Mouse (Mus musculus) testis, adult 2 months (tissue): ENCODE measurements around the gene Gucy2f. TPM values are rescaled to one million over a fixed set of nuclear protein-coding genes. Genes with fewer than 3 reads are reported as not detected.

Experiments
- H3K27ac ChIP-seq: fragments of 200-500 bp; 2 replicates; pipeline ENCODE4 v1.5.1; 2012; ENCODE audit warnings: low read depth, low read length; ENCODE audit not compliant: control insufficient read depth, insufficient read depth
- H3K27me3 ChIP-seq: fragments of 200-500 bp; 2 replicates; pipeline ENCODE4 v1.6.1; 2012; ENCODE audit warnings: mild to moderate bottlenecking, low read length, moderate library complexity; ENCODE audit not compliant: control insufficient read depth, insufficient read depth
- H3K36me3 ChIP-seq: fragments of 200-500 bp; 2 replicates; pipeline ENCODE4 v1.6.1; 2012; ENCODE audit warnings: mild to moderate bottlenecking, low read length; ENCODE audit not compliant: control insufficient read depth, insufficient read depth
- H3K4me1 ChIP-seq: fragments of 200-500 bp; 2 replicates; pipeline ENCODE4 v1.6.1; 2012; ENCODE audit warnings: low read length; ENCODE audit not compliant: control insufficient read depth, insufficient read depth
- H3K4me3 ChIP-seq: fragments of 200-500 bp; 2 replicates; pipeline ENCODE4 v1.5.1; 2012; ENCODE audit warnings: low read depth, mild to moderate bottlenecking, low read length, moderate library complexity, mixed read lengths; ENCODE audit not compliant: control insufficient read depth
- CTCF ChIP-seq: fragments of 200-500 bp; IDR thresholded peaks from 2 replicates; pipeline ENCODE4 v1.5.1; 2012; ENCODE audit warnings: low read depth, mild to moderate bottlenecking, inconsistent platforms, low read length, moderate library complexity; ENCODE audit not compliant: control insufficient read depth, insufficient read depth, insufficient replicate concordance
- POLR2A ChIP-seq: fragments of 200-500 bp; IDR thresholded peaks from 2 replicates; pipeline ENCODE4 v1.6.1; 2012; ENCODE audit warnings: low read depth, mild to moderate bottlenecking, inconsistent platforms, low read length, moderate library complexity; ENCODE audit not compliant: control insufficient read depth
- polyA plus RNA-seq: library from polyadenylated mRNA; depleted of rRNA; stranded (reverse); fragments of >200 nt; gene quantifications from 2 replicates; pipeline ENCODE4 v1.2.3, GENCODE M21; 2012

The Gucy2f gene
- polyA plus RNA-seq, 1 experiment = 0.02 TPM

DNA sequence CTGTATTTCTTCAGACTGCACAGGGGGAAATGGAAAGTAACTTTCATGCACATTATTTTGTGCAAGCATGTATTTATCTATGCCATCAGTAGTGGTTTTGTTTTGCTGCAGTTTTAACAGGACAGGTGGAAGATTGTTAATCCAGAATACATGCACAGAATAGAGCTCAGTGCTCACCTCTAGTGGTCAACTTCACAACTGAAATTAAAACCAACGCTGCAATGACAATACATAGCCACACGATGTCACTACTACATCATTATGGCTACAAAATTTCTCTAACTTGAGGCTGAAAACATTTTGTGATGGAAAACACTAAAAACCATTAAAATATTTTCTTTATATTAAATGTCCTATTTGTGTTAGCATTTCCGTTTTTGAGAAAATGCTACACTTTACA lies 3.6 kb upstream of the Gucy2f start:
- no peaks in the 10 kb centered on the region for H3K36me3 ChIP-seq
- TF ChIP-seq POLR2A (no peak), CTCF (peak; percentile 2; the same call in 1 of the 2 replicates)
- H3K27ac ChIP-seq = no peak overlapping the region
- H3K4me3 ChIP-seq = no peak overlapping the region
- no peaks in the 10 kb centered on the region for H3K4me1 ChIP-seq
- no peaks in the 10 kb centered on the region for H3K27me3 ChIP-seq

DNA sequence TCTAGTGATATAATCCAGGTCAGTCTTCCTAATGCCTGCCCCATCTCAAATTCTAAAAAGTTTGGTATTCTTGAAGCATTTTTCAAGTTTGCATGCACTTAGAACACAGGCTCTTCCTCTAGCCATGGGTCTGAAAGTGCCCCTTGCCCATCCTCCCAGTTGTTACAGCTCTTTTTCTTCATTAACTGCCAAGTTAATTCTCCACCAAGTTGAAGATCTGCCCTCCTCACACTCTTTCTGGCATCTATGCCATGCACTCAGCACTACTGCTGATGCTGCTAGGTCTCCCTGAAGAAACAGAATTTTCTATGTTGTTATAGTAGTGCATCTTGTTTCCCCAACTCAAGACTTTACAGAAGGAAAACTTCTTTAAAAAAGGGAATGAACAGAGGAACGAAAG lies 1.2 kb downstream of the Gucy2f start:
- no peak overlapping the region for H3K27ac ChIP-seq
- no peaks in the 10 kb centered on the region for H3K27me3 ChIP-seq
- H3K4me3 ChIP-seq = no peak overlapping the region
- H3K4me1 ChIP-seq = no peaks in the 10 kb centered on the region
- no peak for TF ChIP-seq CTCF
- no peak for TF ChIP-seq POLR2A
- H3K36me3 ChIP-seq = no peaks in the 10 kb centered on the region

DNA sequence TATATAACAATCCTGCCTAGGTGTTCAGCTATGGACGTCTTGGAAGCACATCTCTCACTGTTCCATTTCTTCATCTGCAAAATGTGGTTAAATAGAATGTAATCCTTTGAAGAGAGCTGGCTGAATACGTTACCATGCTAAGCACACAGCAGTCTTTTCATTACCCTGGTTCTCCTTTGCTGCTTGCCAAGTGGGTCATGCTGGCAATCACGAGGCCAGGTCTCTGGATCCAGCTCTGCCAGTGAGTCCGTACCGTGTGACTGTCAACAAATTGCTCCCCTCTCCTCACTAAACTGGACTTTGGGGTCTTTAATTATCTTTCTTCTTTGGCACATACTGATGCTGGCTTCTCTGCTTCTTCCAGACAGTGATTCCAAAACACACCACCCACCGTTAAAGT lies 2.3 kb downstream of the Gucy2f start:
- Histone ChIP-seq H3K27me3 (no peaks in the 10 kb centered on the region), H3K4me1 (no peaks in the 10 kb centered on the region), H3K36me3 (no peaks in the 10 kb centered on the region), H3K4me3 (no peak overlapping the region), H3K27ac (no peak overlapping the region)
- TF ChIP-seq CTCF = no peak
- TF ChIP-seq POLR2A = no peak

DNA sequence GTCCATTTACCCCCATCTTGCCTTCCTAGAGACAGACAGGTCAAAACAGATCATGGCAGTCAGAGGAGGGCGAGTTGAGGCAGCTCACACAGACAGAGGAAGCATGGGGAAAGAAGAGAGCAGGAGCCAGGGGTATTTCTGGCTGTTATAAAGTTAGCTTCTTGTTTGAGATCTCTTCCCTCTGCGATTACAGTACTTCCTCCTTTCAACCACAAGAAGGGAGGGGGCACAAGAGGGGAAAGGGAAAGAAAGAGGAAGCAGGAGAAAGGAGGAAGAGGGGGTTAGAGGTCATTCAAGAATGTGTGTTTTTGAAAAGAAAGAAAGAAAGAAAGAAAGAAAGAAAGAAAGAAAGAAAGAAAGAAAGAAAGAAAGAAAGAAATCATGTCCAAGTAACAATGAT lies 6.4 kb downstream of the Gucy2f start:
- H3K4me1 ChIP-seq = no peaks in the 10 kb centered on the region
- no peak overlapping the region for H3K27ac ChIP-seq
- H3K4me3 ChIP-seq = no peak overlapping the region
- H3K27me3 ChIP-seq = no peaks in the 10 kb centered on the region
- H3K36me3 ChIP-seq = no peaks in the 10 kb centered on the region
- TF ChIP-seq POLR2A = no peak
- no peak for TF ChIP-seq CTCF

DNA sequence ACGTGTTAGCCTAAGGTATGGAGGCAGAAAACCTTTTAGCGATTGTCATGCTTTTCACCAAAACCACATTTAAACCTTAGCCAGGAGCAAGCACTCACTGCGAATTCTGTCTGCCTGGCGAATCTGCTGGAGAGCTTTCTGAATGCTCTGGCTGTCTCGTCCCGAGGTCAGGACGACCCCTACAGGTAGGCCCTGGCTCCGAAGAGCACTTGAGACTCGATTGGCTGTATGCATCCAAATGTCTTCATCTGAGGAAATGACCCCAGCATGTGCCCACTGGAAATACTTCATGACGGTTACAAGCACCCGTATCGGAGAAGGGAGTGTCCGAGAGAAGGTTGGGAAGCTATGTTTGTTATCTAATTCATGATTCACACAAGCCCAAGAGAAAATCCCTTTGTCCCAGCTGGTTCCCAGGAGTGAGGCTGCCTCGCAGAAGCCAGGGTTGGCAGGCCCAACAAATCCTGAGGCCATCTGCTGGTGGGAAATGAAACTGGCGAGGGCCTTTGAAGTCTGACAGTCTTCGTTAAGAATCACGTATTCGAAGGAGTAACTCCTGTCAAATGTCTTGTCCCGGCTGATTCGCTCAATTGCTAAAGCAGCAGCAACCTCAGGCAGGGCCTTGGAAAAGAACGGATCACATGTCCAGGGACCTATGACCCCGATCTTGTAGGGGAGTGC lies 7.6 kb downstream of the Gucy2f start:
- H3K4me1 ChIP-seq = no peaks in the 10 kb centered on the region
- no peaks in the 10 kb centered on the region for H3K27me3 ChIP-seq
- no peak overlapping the region; the same call in 1 of the 2 replicates for H3K27ac ChIP-seq
- H3K36me3 ChIP-seq = no peaks in the 10 kb centered on the region
- TF ChIP-seq CTCF = peak; percentile 19; the same call in 1 of the 2 replicates
- no peak for TF ChIP-seq POLR2A
- H3K4me3 ChIP-seq = peak overlapping the region; percentile 35

DNA sequence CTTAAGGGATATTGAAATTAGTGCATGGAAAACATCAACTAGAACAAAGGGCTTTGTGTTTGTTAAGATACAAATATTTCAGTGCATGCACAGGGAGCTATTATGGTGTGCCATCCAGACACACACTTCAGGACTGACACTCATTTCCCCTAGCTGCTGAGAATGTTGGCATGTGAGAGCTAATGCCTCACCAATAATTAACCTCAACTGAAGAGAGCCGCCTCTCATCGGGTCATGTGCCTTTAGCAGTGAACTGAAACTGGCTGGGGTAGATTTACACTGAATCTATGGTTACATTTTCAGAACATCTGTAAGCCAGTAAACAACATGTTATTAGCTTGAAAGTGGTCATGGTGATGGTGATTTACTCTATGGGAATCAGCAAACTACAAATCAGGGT lies 14.7 kb downstream of the Gucy2f start:
- Histone ChIP-seq H3K36me3 (no peaks in the 10 kb centered on the region), H3K27ac (no peak overlapping the region), H3K4me1 (no peaks in the 10 kb centered on the region), H3K27me3 (no peaks in the 10 kb centered on the region), H3K4me3 (no peak overlapping the region)
- TF ChIP-seq POLR2A (no peak), CTCF (no peak)

DNA sequence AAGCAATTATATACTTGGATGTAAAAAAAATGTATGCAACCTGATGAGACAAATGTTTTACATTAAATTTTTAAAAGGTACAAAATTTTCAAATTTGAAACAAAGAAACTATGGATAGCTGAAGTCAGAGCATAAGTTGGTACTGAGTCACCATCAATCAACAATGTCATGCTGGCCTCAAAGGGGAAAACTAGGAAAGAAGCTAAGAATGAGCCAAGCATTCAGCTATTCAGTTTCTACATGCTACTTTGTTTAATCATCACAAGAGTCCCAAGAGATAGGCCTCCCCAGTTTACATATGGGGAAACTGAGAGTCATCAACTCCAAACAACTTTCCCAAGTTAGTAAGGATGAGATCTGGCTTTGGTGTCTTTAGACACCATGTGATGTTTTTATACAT lies 19.8 kb downstream of the Gucy2f start:
- no peaks in the 10 kb centered on the region for H3K27me3 ChIP-seq
- H3K4me1 ChIP-seq = no peaks in the 10 kb centered on the region
- H3K27ac ChIP-seq = no peak overlapping the region
- no peaks in the 10 kb centered on the region for H3K36me3 ChIP-seq
- TF ChIP-seq CTCF (no peak), POLR2A (no peak)
- no peak overlapping the region for H3K4me3 ChIP-seq

DNA sequence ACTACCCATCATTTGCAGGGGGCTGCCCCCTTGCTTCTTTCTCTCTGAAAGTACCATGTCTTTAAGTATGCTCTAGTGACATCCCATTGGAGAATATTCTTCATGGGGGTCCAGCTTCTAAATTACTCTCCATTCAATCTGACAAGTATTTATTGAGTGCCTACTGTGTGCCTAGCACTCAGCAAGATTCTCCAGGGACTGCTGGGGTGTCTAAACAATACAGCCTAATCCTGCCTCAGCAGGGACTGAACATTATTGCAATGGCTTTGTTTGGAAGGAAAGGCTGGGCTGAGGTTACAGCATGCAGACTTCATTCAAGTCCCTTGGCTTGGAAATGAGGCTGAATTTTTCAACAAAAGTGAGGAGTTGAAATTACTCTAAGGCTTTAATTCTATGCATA lies 81.0 kb downstream of the Gucy2f start:
- Histone ChIP-seq H3K4me3 (no peak overlapping the region), H3K4me1 (no peaks in the 10 kb centered on the region), H3K36me3 (no peaks in the 10 kb centered on the region), H3K27ac (no peak overlapping the region), H3K27me3 (no peaks in the 10 kb centered on the region)
- TF ChIP-seq POLR2A (no peak), CTCF (no peak)
